Mouse (Mus musculus) R1 (cell line): ENCODE measurements around the gene Cd44.

Source experiments
- DNase-seq: peaks from one replicate; pipeline ENCODE4 v3.0.0-alpha.2; 2018; ENCODE audit warnings: low read depth, low spot score

Gene Cd44

DNA sequence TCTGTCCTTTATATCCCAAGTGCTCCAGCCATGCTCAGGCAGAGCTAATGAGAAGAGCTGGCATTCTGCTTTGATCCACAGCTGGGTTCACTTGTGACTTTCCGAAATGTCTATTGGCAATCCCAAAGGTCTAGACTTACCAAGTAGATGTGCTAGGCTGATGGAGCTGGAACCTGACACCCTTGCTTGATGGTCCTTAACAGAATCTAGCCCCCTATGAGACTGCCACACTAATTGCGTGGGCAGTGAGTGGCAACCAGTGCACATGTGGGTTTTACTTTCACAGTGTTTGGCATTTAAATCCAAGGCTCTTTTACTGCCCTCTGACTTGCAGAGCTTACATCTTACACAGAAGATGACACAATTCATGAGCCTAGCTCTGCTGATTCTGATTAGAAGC, 29.0 kb downstream of the Cd44 start:
- DNase-seq: no peak

DNA sequence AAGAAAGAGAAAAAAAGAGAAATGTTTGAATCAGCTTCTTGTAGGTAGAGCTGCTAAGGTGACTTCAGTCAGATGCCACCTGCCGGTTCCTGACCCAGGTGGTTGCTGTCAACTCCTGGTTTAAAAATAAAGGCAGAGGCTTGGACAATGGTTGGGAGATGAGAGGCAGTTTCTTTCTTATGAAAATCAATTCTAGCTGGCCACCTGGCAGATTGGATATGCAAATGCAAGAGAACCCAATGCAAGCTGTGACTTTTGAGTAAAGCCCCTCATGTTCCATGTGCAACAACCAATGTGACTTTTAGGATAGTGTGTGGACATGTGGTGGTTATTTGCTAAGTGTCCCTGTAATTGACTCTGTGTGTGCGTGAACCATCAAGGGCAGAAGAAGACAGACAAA, 33.0 kb downstream of the Cd44 start:
- peak; percentile 10 for DNase-seq

DNA sequence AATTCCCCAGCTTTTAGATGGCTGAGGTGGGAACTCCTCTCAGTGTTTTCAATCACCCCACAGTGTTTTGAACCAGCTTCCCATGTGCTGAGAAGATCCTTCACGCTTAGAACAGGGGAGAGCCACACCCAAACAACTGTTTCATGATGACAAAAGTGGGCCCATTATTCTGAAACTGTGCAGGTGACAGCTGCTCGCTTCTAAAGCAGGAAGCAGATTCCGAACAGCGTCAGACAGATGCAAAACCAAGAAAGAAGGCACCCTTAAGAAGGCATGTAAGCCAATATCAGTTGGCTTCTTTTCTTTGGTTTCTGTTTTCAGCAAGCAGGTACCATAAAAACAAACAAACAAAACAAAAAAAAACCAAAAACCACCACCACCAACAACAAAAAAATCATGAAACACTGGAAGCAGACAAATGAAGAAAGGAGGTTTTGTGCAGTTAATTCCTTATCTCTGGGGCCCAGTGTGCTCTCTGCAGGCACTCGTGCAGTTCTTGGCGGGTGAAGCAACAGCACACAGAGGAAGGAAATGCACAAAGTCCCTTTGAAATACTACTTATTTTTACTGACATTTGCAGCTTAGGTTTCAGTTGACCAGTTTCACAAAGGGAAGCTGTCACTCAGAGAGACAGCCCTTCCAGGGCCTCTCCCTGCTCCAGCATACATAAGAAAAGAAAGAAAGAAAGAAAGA, 33.9 kb downstream of the Cd44 start:
- no peak for DNase-seq

- no peak for DNase-seq
Measured at GRCm38 (mm10) chr2:102866594-102866993, 34.9 kb downstream of the Cd44 start.

GRCm38 (mm10) chr2:102865354-102865752, 36.1 kb downstream of the Cd44 start:
- no peak for DNase-seq

DNA sequence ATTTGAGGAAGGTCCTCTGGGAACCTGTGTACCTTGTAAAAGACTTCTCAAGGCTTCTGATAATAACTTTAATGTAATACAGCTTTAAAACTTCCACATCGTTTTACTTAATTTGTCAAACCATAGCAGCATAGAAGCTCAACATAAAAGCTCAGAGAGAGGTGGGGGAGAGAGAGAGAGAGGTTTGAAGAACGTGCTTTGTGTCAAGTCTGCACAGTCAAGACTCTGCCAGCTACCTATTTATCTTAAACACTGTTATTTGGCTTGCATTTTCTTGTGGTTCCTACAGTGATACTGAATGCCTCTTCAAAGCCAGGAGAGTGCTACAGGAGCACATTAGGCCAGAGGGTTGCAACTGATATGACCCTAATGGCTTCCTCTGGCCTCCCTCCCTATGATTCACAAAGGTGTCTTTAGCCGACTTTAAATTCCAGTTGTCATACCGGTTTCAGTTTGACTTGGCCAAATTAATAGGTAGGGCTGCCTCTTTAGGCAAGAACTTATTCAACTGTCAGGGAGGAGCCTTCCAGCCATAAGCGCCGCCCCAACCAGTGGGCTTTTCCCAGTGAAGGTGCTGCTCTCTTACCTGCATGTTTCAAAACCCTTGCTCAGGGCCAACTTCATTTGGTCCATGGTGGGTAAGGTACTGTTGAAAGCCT, 36.6 kb downstream of the Cd44 start:
- no peak for DNase-seq

DNA sequence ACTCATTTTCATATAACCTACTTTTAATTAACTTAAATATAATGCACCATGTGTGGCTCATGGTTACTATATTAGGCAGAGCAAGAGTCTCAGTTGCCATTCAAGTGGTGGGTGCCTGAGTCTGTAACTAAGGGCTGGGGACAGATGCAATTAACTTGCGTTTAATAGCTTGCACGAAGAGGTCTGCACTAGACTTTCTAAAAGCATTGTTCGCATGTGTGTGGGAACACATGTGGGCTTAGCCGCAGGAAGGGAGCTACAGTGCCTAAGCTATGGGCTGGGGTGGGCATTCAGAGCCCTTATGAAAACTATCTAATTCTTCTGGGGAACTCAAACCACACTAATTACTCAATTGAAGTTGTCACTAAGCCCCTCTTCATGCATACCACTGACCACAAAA, 37.4 kb downstream of the Cd44 start:
- DNase-seq: no peak

DNA sequence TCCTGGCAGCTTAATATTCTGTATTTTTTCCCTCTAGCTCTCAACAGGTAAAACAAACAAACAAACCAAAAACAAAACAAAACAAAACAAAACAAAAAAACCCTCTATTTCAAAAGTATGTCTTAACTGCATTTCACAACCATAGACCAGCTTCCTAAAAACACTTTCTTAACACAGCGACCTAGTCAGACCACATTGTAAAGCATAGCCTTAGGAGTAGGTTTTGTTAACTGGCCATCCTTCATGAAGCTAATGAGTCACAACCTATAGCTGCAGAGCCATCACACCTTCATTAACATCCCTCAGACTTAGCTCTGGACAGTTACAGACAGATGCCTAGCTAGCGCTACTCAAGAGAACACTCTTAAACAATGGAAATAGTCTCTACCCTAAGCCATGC, 37.9 kb downstream of the Cd44 start:
- no peak for DNase-seq

- DNase-seq: no peak
Measured at GRCm38 (mm10) chr2:102862706-102863105, 38.8 kb downstream of the Cd44 start.

DNA sequence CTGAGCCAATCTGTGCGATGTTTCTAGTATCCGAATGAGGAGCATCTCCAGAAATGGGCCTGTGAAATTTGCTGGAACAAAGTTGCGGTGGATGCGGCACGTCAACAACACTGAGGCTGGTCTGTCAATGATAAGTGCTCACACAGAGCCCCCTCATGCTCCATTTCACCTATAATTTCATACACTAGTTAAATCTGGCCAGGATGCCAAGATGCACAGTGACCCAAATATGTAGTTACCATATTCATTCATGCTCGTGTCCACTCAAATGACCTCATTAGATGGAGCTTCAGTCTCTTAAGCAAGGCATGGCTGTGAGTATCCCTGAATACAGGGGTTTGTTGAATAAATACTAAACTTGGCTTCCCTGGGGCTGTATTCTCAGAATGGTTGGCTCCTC, 43.2 kb downstream of the Cd44 start:
- no peak for DNase-seq

GRCm38 (mm10) chr2:102853297-102853696, 48.2 kb downstream of the Cd44 start:
- no peak for DNase-seq

DNA sequence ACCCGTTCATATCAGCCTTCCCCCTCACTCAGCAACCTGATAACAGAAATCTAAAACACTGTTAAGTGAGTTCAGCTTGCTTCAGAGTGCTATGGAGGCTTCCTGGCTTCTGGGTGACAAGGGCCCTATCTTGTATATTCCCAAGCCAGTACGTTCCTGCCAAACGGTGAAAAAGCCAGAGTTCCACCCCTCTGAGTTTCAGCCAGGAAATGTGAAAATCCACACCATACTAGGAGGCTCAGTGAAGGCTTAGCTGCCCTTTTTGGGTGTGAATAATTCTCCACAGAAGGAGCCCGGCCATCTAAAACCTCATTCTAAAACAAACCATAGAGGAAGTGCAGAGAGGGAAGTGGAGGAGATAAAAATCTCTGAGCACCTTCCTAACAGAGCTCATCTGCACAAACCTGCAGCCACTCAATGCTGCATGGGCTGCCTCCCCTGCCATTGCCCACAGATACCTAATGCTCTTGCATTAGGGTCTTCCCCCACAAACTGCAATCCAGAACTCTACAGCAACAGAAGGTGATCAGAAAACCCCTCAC, 49.5 kb downstream of the Cd44 start:
- DNase-seq: no peak

GRCm38 (mm10) chr2:102850026-102850425, 51.4 kb downstream of the Cd44 start:
- DNase-seq: no peak

DNA sequence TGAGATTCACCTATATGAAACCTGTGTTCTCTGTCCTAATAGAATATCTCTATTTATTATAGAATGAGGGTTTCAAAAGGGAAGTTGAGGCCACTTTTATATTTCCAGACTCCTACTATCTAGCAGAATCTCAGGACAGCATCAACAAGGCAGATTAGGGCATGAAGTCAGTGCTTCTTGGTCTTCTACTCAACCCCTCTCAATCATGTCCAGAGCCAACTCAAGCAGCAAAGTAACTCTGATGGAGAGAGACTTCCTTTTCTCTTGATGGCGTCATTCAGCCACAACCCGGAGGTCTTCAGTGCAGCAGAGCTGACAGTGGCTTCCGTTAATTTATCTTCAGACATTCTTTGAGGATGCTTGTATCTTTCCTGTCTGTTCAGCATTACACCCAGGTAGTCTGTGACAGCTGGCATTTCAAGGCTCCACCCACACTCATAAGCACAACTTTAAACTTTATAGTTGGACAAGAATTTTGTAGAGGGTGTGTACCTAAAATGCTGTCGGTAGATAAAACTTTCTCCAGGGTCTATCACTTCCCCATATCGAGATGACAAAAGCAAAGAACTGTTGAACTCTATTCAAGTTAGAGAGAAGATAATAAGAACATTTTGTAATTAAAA, 52.5 kb downstream of the Cd44 start:
- no peak for DNase-seq

DNA sequence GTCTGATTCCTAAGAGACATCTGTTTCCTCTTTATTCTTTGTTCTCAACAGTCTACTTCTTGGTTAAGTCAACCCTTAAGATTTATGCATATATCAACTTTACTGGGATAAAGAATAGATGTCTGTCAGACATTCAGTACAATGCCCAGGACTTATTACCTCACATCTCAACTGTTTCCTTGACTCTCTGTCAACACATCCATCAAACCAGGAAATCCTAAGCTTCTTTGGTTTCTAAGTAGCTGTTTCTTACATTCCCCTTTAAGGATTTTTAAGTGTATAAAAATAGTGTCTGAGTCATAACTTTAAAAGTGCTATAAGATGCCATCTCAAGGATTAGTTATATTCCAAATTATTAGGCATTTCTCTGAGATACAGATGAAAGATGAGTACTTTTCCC, 60.2 kb downstream of the Cd44 start:
- no peak for DNase-seq

DNA sequence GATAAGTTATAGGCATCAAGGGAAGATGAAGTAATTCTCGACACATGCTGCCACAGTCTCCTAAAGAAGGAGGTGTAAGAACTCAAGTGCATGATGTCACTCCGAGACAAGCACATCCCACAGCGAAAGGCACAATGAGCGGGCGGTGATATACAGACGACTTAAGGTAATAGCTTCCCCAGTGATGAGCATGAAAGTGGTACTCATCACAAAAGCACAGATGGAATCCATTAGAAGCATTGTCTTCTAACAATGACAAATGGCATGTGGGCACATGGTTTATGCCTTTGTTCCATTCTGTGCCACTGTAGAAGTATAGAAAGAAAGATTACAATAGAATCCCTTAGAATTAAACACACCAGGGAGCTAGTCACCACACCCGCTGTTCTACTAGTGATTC, 63.3 kb downstream of the Cd44 start:
- DNase-seq: peak; percentile 9

DNA sequence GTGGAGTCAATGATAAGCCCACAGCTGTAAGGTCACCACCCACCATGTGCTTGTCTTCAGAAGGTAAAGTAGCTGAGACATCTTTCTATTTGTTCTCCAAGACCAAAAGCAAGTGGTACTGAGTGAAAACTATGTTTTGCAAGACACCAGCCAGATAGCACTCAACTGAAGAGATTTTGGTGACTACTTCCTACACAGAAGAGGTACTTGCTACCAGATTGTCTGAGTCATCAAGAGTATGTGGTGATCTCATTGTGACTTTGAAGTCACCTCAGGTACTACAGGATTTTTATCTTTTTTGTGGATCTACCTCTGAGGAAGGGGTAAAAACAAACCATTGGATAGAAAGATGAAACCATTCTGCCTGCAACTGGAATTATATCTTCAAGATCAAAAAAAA, 69.9 kb downstream of the Cd44 start:
- DNase-seq: no peak

DNA sequence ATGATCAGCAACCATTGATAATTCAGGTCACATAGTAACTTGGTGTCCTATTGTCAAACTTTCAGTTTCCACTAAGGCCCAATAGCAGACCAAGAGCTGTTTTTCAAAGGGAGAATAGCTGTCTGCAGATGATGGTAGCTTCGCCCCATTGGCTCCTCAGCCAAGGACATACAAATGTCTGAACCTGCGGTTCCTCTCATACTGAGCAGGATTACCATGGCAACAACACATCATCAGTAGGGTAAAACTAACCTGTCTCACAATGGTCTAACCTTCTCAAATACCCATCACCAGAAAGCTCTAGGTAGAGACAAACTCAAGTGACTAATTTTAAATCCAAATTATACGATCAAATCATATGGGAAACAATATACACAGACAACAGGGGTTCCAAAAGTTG, 72.3 kb downstream of the Cd44 start:
- DNase-seq: no peak

DNA sequence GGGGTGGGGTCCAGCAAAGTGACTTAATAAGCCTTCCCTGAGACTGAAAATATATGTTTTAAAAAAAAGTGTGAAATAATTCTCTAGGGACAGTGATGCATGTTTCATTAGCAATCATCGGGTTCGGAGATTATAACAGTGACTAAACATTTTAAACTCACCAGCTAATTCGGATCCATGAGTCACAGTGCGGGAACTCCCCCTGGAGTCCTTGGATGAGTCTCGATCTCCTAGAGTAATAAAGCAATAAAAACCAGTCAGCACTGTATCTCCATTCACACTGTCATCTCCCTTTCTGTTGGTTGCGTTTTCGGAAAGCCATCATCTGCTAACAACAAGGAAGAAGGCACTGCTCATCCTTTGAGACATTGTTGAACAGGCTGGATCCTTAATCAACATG, 73.1 kb downstream of the Cd44 start:
- no peak for DNase-seq

DNA sequence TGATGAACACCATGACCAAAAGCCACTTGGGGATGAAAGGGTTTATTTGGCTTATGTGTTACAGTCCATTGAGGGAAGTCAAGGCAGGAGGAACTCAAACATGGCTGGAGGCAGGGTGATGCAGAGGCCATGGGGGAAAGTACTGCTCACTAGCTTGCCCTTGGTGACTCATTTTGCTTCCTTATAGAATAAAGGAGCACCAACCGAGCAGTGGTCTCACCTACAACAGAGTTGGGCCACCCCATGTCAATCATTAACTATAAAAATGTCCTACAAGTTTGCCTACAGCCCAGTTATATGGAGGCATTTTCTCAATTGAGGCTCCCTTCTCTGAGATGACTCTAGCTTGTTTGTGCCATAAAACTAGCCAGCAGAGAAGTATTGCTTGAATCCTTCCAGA, 73.6 kb downstream of the Cd44 start:
- DNase-seq: no peak

DNA sequence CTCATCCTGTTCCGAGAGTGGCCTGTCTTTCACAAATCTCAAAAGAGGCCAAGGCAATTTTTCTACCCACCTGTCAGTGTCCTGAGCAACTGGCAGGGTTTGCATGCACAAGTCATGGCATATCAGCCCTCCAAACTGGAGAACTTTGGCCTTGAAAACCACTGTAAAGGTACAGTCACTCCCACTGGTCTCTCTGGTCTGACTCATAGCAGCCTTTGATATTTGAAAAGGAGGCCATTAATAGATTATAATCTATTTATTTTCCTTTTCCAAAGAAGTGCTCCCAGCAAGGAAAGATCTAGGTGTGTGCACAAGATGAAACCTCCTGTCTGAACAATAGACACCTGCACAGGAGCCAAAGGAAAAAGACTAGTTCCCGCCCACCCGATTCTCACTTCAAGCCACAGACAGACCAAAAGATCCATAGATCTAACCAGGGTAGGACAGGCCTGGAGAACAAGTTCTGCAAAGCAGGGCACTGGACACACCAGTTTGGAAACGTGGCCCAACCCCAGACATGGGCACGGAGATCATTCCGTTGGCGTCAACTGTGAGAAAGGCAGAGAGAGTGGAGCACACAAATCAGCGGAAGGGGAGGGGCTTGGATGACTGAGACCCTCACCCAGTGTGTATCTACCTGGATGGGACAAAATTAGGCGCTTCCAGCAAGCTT, 75.4 kb downstream of the Cd44 start:
- DNase-seq: no peak

DNA sequence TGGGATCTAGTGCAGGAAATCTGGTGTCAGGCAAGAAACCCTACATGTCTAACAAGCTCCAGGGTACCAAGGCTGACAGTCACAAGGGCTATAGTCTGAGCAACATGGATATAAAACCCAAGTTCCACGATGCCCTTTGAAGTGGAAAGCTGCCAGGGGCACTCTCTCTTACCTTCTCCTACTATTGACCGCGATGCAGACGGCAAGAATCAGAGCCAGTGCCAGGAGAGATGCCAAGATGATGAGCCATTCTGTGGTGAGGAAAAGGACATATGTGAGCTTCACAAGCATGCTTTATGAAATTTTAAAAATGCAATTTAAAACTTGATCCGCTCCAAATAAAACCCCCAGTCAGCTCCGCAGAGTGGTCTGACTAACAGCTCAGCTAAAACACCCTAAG, 79.4 kb downstream of the Cd44 start:
- no peak for DNase-seq
